Mouse (Mus musculus) layer of hippocampus, adult 9-10 months (tissue): Measurements from ENCODE around the gene Myo1d.

Source experiments
- DNase-seq: peaks from one replicate; pipeline ENCODE4 v3.0.0; 2022; ENCODE audit warnings: low spot score

Gene Myo1d

DNA sequence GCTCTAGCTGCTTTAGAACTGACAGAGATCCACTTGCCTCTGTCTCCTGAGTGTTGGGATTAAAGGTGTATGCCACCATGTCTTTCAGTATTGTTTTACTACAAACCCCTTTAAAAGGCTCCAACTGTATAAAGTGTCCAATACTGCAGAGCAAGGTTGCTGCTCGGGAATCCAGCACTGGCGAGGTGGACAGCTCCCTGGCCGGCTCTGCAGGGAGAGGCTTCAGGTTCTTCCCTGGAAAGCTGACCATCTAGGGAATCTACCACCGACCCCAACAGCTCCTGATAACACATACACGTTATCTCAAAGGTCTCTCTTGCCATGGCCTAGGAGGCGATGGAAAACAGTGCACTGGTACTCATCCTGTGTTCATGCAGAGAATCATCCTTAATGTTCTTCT, 166.3 kb downstream of the Myo1d start:
- no peak for DNase-seq

GRCm38 (mm10) chr11:80602707-80603441, 177.0 kb downstream of the Myo1d start:
- DNase-seq = peak; percentile 76

- DNase-seq = no peak
Measured at GRCm38 (mm10) chr11:80602041-80602458, 177.8 kb downstream of the Myo1d start.

DNA sequence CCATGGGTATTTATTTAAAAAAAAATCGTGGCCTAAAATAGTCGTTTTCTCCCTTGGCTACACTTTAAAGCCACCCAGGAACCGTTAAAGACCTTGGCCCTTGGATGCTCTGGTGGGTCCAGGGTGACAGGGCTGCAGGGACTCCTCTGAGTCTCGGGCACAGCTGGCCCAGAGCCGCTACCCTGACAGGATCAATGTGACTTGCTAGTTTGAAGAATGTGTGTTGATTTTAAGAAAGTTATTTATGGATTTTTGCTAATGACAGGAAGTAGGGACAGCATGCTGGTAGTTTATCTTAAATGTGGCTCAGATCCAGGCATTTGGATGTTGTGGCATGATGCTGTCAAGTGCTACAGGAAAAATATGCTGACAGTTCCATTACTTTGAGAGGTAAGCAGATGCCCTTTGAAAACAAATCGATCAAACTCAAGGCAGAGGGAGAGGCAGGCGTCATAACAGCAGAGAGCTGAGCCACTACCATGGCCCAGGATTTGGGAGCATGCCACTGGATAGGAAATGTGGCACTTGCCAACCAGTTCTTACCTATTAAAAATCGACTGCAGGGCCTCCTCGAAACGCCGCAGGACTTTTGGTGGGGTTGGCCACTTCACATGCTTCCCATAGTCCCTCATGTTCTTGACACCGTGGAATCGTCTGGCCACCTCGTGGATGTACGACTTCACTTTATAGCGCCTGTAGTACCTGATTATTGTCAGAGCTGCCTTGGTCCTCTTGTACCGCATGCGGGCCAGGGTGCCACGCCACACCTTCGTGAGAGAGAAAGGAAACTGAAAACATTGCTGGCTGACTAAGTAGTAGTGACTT, 178.6 kb downstream of the Myo1d start:
- no peak for DNase-seq

GRCm38 (mm10) chr11:80595482-80595881, 184.3 kb downstream of the Myo1d start:
- DNase-seq = no peak

DNA sequence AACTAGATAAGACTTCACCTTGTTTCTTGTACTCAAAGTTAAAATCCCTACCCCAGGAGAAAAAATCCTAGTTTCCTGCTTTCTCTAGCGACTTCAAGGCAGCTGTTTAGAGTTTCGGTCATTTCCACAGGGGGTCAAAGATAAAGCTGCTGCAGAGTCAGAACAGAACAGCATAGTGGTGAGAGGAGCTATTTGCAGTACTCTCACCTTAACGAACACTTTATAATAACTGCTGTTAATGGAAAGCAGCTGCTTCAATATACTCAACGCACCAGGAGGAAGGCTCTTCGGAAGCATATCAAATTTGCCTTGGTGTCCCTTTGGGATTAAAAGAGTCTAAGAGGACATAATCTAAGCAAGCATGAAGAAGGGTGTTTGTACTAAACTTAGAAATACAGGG, 190.4 kb downstream of the Myo1d start:
- DNase-seq = no peak

DNA sequence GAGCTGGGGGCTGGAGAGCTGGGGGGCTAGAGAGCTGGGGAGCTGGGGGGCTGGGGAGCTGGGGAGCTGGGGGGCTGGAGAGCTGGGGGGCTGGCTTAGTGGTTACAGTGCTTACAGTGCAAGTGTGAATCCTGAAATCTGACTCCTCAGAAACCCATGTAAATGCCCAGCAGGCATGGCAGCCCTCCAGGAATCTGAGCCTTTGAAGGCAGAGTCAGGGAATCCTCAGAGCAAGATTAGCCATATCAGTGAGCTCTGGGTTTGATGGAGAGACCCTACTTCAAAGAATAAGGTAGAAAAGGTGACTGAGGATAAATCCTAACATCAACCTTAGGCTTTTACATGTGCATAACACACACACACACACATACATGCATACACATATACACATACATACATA, 194.1 kb downstream of the Myo1d start:
- DNase-seq = no peak

DNA sequence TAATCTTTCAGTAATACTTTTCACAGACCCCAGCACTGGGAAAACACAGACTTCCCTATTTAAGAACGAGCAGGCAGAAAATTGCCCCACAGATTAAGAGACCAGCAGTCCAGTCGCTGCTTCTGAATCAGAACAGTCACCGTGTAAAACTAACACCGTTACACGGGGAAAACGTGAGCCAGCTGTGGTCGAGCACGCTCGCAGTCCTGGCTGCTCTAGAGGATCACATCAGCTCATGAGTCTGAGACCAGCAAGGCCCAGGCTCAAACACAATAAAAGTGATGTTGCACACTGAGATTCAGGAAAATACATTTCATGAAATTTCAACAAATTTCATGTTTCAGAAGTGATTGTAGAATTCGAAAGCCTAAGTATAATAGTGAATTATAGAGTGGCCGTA, 194.6 kb downstream of the Myo1d start:
- DNase-seq = no peak

GRCm38 (mm10) chr11:80580494-80580893, 199.3 kb downstream of the Myo1d start:
- DNase-seq = no peak

DNA sequence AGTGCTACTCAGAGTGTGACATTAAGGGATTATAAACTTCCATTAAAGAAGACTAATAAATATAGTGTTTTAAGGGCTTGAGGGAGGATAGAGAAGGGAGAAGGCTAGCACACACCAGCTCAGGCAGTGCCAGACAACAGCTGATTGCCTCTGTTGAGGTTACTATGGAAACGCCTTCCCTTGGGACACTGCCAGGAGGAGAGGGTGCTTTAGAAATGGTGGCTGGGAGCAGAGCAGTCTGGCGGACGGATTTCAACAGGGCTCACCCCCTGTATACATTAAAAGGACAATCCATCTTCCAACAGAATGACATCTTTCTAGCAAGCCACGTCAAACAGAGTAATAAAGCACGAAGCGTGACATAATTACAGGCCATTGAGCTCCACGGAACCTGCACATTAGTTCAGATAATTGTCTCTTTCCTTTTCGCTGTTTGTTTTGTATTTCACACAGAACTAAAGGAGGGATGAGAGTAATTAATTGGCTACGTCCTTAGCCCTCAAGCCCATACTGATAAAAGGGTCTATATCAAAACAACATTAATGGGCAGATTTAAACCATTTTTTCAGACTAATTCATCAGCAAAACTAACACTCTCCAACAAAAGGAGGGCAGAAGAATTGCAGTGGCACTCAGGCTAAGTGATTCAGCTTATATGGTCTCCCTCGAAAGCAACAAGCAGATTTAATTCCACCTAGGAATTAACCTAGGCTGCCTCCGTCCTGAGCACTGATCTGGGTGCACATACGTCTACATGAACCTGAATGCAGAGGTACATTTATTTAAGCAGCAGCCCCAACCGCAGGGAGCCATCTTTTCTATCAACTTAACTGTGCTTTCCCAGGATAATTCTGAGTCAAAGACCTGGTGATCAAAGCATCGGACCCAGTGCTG, 201.8 kb downstream of the Myo1d start:
- peak; percentile 61 for DNase-seq

DNA sequence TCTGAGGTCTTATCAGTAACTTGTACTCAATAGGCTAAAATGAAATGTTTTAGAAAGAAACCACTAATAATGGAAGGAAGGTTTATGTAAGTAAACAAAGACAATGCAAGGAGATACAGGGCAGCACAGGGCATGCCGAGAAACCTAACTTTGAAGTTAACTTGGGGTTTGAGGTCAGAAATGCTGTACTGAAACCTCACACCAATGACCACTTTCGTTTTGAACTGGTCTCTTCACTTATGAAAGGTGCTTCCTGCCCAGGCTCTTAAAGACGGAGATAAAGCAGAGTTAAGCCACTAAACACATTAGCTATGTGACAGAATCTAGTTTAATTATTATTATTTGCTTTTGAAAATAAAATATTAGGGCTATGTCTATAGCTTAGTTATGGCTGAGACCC, 204.0 kb downstream of the Myo1d start:
- DNase-seq = no peak

- DNase-seq = no peak
Measured at GRCm38 (mm10) chr11:80566286-80566685, 213.5 kb downstream of the Myo1d start.

DNA sequence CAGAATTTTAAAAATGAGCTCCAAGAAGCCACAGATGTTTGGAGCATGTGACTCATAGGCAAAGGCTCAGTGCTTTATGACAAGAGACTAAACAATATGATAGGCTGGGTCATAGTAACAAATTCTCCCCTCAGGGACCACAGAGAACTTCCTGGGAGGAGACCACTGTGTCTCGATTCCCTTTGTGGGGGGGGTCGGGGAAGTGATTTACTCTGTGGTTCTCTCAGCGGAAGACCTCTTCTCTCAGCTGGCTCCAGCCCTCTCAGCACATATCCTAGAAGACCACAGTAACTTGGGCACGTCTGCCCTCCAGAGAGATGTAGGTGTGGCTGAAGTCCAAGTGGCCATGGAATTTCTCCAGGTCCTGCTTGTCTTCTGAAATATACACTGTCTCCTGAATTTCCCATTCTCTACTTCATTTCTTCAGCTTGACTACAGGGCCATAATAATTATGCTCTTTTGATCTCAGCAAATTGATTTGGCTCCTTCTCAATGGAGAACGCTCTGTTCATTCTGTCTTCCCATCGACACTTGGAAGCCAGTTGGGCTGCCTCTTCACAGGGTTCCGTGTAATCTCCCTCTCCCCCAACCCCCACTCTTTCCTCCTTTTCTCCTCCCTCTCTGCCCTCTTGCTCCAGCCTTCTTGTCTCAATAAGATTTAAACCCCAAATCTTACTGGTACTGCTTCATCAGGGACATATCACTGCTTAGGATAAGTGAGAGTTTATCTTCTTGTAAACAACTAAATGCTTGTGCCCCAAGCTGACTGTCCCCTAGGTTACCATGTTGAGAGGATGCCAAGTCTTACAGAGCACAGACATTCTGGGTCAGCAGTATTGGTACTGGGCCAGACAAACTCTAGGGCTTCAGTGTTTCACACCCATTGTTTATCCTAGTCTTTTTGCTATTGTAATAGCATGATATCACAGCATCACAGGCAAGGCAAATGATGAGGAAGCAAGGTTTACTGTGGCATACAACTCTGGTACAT, 214.6 kb downstream of the Myo1d start:
- no peak for DNase-seq

DNA sequence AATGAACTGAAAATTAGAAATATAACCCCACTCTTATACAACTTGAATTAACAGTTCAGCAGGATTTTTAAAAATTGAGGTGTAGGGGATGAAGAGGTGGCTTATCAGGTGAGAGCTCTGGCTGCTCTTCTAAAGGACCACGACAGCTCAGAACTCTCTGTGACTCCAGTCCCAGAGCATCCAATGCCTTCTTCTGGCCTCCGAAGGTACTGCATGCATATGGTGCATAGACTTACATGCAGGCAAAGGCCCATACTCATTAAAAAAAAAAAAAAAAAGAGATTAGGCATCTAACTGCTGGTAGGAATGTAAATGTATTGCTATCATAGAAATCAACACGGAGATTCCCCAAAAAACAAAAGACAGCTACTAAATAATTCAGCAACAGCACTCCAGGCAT, 217.3 kb downstream of the Myo1d start:
- no peak for DNase-seq

GRCm38 (mm10) chr11:80560770-80561169, 219.1 kb downstream of the Myo1d start:
- DNase-seq = no peak

GRCm38 (mm10) chr11:80555416-80555815, 224.4 kb downstream of the Myo1d start:
- DNase-seq = no peak

DNA sequence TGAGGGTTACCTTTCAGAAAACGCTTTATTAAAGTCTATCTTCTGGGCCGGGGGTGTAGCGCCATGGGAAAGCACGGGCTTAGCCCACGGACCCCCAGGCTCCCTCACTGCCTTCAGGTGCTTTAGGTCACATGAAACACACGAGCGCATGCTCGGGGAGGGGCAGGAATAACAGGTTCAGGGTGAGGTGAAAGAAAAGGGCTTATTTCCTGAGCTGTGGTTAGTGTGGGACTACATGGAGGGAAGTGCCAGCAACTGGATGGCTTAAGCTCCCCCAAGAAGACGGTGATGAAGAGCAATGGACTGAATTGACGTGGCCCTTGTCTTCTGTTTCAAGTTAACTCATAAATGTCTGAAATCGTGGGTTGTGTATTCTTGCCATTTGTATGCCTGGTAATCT, 226.8 kb downstream of the Myo1d start:
- DNase-seq = no peak

DNA sequence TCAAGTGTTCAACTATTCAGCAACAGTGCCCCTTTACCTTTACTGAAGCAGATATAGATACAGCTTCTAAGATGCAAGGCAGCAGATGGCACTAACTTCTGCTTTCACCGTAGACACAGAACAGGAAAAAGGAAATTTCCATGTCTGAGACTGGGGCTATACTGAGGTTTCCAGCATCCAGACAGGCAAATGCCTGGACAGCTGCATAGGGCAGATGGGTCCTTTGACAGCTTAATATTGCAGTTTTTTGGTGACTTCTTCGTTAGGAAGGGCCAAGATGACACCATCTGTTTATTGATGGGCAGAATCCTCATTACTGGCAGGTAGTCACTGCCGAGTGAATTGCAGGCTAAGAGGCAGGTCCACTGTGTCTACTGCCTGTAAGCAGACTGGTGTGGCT, 228.2 kb downstream of the Myo1d start:
- peak; percentile 30 for DNase-seq

GRCm38 (mm10) chr11:80550264-80550663, 229.6 kb downstream of the Myo1d start:
- DNase-seq = no peak

DNA sequence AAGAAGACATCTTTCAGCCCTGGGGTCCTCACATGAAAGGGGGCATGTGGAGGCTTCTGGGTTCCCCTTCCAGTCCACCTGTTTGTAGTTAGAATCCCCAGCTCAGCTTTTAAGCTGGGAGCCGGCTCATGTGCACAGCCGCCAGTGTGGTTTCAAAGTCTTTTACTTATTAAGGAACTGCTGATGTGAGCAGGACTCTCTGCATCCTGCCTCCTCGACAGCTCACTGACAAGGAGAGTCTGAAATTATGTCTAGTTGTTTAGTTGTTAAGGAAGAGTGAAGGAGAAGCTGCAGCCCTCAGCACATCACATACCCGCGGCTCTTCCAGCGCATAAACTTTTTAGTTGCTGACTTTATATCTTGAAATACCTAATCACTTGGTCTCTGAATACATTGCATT, 230.0 kb downstream of the Myo1d start:
- no peak for DNase-seq

DNA sequence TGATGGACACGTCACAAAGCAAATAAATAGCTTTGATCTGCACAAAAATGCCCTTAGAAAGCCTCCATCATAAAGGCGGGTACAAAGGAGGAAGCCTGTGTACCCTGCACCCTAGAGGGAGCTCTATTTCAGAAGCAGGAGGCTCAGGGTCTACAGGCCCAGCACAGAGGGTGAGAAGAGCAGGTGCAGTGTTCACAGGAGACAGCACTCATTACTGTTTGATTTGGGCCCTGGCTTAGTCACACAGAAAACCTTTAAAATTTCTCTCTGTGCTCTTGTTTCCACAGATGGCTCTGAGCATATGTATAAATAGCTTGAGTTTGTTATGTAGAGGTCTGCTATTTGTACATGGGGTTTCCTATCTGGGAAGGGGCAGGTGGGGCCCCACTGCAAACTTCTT, 233.6 kb downstream of the Myo1d start:
- DNase-seq = no peak
